Mouse (Mus musculus): ENCODE data around the gene Gm5141.

- TF ChIP-seq CTCF (IDR thresholded peaks at IDR 0.05; ENCODE audit: borderline replicate concordance, extremely low read depth, insufficient read depth, insufficient read length) = no peak
- no peak for TF ChIP-seq POLR2A (IDR thresholded peaks at IDR 0.05; ENCODE audit: borderline replicate concordance, extremely low read depth, insufficient read depth, insufficient read length, poor library complexity, severe bottlenecking)
These were observed 47.7 kb upstream of the Gm5141 start for GRCm38 (mm10) chr13:62833341-62833740.
